Mouse (Mus musculus): ENCODE measurements at regions not wholly inside any gene's neighbourhood (a gene's known extent, or its start where the extent isn't known, plus 50 kb on each side); places are given as distances from the start of the nearest gene placed in this dataset.
"Not testable (repeated sequence)": the region's sequence is repeated elsewhere in the genome, so short reads cannot be mapped to it uniquely, and the experiment has no call there.

DNA sequence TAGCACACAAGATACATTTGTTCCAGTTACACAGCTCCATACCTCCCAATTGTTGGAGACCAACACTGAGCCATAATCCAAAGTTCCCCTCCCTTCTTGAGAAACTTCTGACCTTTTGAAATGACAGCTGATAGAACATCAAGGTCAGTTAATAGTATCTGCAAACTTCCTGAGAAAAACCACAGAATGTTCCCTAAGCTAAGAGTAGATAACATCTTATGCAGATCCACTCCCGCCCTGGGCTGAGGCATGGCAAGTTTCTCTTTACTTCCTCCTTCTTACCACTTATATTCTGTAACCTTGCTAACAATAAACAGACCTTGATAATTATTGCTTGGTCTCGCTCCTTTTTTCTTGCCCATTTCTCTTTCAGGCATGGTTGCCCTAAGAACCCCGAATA, 55.3 kb upstream of the Vmn2r97 start:
- H3K27ac ChIP-seq (replicated peaks); H3K4me1 ChIP-seq; H3K36me3 ChIP-seq; H3K4me3 ChIP-seq; DNase-seq (ENCODE audit: low spot score); H3K27me3 ChIP-seq (ENCODE audit: low read depth, poor library complexity, severe bottlenecking): not testable (repeated sequence)
- H3K9me3 ChIP-seq (replicated peaks), result peaks cover 60% of the 10 kb centered on the region
- WGBS, result 87% methylated on average over 3 of the region's 3 CpGs
